Mouse (Mus musculus) hindbrain, embryonic 14.5 days (tissue): ENCODE measurements around the gene Hmgcr. TPM values are rescaled to one million over a fixed set of nuclear protein-coding genes. Genes with fewer than 3 reads are reported as not detected.
A peak's percentile ranks its signal among the peaks of the same experiment; 100 is the strongest.
"Not testable (repeated sequence)": the region's sequence is repeated elsewhere in the genome, so short reads cannot be mapped to it uniquely, and the experiment has no call there.

Experiments
- ATAC-seq: fragments of 200-750 bp; cut with Nextera tagmentation; 2 replicates; pipeline ENCODE4 v1.8.0; 2017; ENCODE audit warnings: moderate number of reproducible peaks, mild to moderate bottlenecking, moderate TSS enrichment, moderate library complexity; ENCODE audit not compliant: low FRiP score
- DNase-seq: peaks from one replicate; pipeline ENCODE4 v3.0.0-alpha.2; 2015; ENCODE audit warnings: low spot score
- H3K27ac ChIP-seq: fragments of 300-500 bp; sonication (generic); 2 replicates; pipeline ENCODE4 v1.5.1; 2014; ENCODE audit warnings: mild to moderate bottlenecking, moderate library complexity
- H3K27me3 ChIP-seq: fragments of 300-500 bp; sonication (generic); 2 replicates; pipeline ENCODE4 v1.6.1; 2014; ENCODE audit warnings: mild to moderate bottlenecking, low read length, mixed read lengths; ENCODE audit not compliant: control insufficient read depth, insufficient read depth
- H3K36me3 ChIP-seq: fragments of 300-500 bp; sonication (generic); replicated peaks from 2 replicates; pipeline ENCODE4 v1.6.1; 2014; ENCODE audit not compliant: control insufficient read depth, insufficient read depth
- H3K4me1 ChIP-seq: fragments of 300-500 bp; sonication (generic); replicated peaks from 2 replicates; pipeline ENCODE4 v1.6.1; 2014; ENCODE audit warnings: antibody characterized with exemption, low read length, mixed read lengths; ENCODE audit not compliant: control insufficient read depth, insufficient read depth
- H3K4me2 ChIP-seq: fragments of 300-500 bp; sonication (generic); replicated peaks from 2 replicates; pipeline ENCODE4 v1.6.1; 2014; ENCODE audit warnings: mild to moderate bottlenecking, moderate library complexity
- H3K4me3 ChIP-seq: fragments of 300-500 bp; sonication (generic); replicated peaks from 2 replicates; pipeline ENCODE4 v1.5.1; 2014; ENCODE audit warnings: mild to moderate bottlenecking, low read length
- H3K9ac ChIP-seq: fragments of 300-500 bp; sonication (generic); 2 replicates; pipeline ENCODE4 v1.6.1; 2014
- H3K9me3 ChIP-seq: fragments of 300-500 bp; sonication (generic); 2 replicates; pipeline ENCODE4 v1.6.1; 2016; ENCODE audit warnings: low read length; ENCODE audit not compliant: control insufficient read depth
- WGBS: fragments of 180-500 bp; shearing (Covaris S2); extraction: QIAGEN DNeasy Blood & Tissue Kit; methylation state at CpG from one replicate; pipeline ENCODE4 v1.1.7; 2014; 5-methylcytosine and 5-hydroxymethylcytosine counted together
- polyA plus RNA-seq: library from polyadenylated mRNA; unstranded; fragments of >200 nt; fragmentation: Nextera tagmentation; extraction: Ambion mirVana; gene quantifications from 2 replicates; pipeline ENCODE4 v1.2.1, GENCODE M21; 2014

The Hmgcr gene
- polyA plus RNA-seq, 1 experiment from 2014 or later, result 198 TPM

DNA sequence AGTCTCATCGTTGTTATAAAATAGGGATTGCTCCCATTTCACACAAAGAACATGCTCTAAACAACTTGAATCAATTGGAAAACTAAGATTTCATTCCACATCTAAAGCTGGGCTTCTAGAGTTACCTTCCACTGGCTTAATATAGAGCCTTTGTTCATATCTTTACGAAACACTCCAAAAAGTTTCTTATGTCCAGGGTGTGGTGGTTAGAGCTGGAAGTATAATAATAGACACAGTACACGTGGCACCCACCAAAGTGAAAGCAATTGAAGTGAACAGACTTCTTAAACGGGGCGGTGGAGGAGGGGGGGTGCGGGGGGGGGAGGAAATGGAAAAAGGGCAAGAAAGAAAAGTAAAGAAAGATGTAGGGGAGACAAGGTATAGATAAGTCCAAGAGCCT is 1.5 kb upstream of the Hmgcr start:
- H3K9ac ChIP-seq, result no peak overlapping the region
- no peaks in the 10 kb centered on the region for H3K27me3 ChIP-seq
- peaks cover 30% of the 10 kb centered on the region for H3K4me1 ChIP-seq
- H3K9me3 ChIP-seq, result no peaks in the 10 kb centered on the region
- no peak overlapping the region for H3K4me2 ChIP-seq
- H3K27ac ChIP-seq, result no peak overlapping the region
- DNase-seq (no peak), ATAC-seq (no peak)
- H3K4me3 ChIP-seq, result no peak overlapping the region
- no peaks in the 10 kb centered on the region for H3K36me3 ChIP-seq
- 92% methylated on average over 6 of the region's 6 CpGs for WGBS

DNA sequence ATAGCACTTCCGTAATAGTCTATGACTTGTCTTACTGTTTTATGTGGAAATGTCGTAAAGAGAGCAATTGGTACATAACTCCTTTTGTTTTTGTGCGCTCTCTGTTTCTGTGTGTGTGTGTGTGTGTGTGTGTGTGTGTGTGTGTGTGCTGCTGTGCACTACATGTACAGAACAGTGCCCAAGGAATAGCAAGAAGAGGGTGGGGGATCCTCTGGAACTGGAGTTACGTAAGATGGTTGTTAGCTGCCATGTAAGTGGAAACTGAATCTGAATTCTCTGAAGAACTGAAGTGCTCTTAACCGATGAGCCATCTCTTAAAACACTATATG is 1.1 kb upstream of the Hmgcr start:
- Histone ChIP-seq H3K9ac (no peak overlapping the region), H3K27ac (peak overlapping the region; percentile 90), H3K9me3 (no peaks in the 10 kb centered on the region), H3K4me1 (peaks cover 35% of the 10 kb centered on the region), H3K27me3 (no peaks in the 10 kb centered on the region), H3K4me3 (no peak overlapping the region), H3K4me2 (no peak overlapping the region), H3K36me3 (peaks cover 1% of the 10 kb centered on the region; the same call in 1 of the 2 replicates)
- 86% methylated on average over 5 of the region's 5 CpGs for WGBS
- DNase-seq (no peak), ATAC-seq (no peak)

DNA sequence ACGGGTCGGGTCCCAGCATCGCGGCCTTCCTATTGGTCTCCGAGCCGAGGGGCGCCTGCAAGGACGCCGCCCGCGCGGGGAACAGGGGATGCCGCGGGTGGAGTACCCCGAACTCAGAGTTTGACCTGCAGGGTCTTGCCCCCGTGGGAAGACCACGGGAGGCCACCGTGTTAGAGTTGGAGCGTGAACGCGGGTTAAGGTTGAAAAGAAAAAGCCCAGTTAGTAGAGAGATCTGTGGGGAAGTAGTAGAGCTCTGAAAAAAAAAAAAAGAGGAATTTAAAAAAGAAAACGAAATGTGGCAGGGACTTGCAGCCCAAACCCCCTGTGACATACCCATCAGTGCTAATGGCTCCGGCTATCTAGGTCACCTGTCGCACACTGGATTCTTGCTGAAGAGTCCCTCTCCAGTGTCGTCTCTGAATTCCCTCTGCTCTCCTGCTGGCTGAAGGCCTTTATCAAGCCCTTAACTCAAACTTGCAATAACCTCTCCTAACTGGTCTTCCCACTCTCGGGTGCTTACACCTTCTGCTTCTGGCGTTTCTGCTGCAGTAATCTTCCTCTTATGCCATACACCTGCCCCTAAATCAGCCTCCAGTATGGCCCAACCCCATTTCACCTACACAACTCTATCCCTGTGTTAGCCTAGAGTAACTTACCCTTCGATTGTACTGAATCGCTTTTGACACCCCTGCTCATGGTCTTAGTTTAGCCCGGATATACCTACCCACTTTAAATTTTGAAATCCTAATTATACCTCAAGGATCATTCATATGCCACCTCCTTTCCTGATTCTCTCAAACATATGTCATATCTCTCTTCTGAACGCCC is 556 bp upstream of the Hmgcr start:
- Histone ChIP-seq H3K4me1 (peaks cover 40% of the 10 kb centered on the region), H3K4me3 (peak overlapping the region; percentile 88), H3K4me2 (peak overlapping the region; percentile 58), H3K9me3 (no peaks in the 10 kb centered on the region), H3K36me3 (peaks cover 7% of the 10 kb centered on the region), H3K27me3 (no peaks in the 10 kb centered on the region), H3K9ac (peak overlapping the region; percentile 41), H3K27ac (peak overlapping the region; percentile 90)
- ATAC-seq (no peak), DNase-seq (no peak)
- 13% methylated on average over 31 of the region's 31 CpGs for WGBS

DNA sequence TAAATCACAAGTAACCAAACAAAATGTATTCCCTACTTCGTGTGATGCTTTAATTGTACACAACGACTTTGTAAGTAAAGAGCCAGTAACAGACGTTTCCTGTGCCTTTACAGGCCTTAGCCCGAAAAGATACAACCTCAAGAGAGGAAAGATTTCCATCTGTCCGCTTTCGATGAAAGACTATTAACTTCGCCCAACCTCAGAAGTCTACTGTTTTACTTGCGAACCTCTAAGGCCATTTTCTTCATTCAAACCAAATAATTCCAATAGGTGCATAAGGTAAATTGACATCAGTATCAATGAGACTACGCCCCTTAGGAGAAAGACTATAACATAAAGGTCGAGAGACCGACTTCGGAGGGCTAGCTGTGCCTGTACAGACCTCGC is 724 bp downstream of the Hmgcr start:
- Histone ChIP-seq H3K4me3 (peak overlapping the region; percentile 88), H3K4me2 (peak overlapping the region; percentile 80), H3K36me3 (peaks cover 18% of the 10 kb centered on the region), H3K27ac (peak overlapping the region; percentile 97), H3K9ac (peak overlapping the region; percentile 95), H3K4me1 (peaks cover 40% of the 10 kb centered on the region), H3K27me3 (no peaks in the 10 kb centered on the region), H3K9me3 (no peaks in the 10 kb centered on the region)
- DNase-seq (no peak), ATAC-seq (no peak)
- WGBS, result 5% methylated on average over 13 of the region's 13 CpGs

DNA sequence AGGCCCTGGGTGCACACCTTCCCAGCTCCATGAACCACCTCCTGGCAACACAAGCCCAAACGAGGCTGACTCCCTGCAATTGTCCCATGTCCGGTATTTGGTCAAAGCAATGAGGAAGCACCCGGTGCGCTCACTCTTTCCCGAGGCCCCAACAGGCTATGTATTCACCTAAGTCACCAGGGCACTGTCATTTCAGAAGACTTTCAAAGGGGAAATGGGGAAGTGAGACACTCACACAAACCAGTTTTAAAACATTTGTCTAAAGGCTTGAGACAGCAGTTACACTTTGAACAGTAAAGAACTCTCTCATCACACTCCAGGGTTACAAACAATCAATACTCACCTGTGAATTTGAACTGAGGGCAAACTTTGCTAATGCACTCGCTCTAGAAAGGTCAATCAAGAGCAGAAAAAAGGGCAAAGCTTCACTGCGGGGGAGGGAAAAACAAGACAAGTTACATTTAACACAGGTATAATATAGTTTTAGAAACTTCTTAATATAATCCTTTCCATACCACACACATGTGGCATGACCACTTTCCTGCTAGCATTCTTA is 6.2 kb downstream of the Hmgcr start:
- Histone ChIP-seq H3K9ac (no peak overlapping the region), H3K27me3 (no peaks in the 10 kb centered on the region), H3K27ac (no peak overlapping the region), H3K4me3 (no peak overlapping the region), H3K36me3 (peaks cover 71% of the 10 kb centered on the region), H3K4me1 (peaks cover 30% of the 10 kb centered on the region), H3K9me3 (no peaks in the 10 kb centered on the region), H3K4me2 (no peak overlapping the region)
- 93% methylated on average over 7 of the region's 7 CpGs for WGBS
- no peak for ATAC-seq
- DNase-seq, result no peak

DNA sequence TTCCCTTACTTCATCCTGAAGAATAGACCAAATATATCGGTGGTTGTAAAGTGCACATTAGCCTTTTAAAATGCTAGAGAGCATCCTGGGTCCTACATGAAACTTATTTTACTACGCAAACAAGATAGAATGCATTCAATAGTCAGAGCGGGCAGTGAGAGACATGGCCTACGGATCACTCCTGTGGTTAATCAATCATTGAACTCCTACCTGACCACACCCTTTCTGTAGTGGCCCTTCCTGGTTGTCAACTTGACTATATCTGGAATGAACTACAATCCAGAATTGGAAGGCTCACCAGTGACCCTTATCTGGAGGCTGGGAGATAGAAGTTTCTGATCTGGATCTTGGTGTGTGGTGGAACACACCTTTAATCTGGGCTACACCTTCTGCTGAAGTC is 7.6 kb downstream of the Hmgcr start:
- 97% methylated on average over 4 of the region's 4 CpGs for WGBS
- ATAC-seq, result not testable (repeated sequence)

DNA sequence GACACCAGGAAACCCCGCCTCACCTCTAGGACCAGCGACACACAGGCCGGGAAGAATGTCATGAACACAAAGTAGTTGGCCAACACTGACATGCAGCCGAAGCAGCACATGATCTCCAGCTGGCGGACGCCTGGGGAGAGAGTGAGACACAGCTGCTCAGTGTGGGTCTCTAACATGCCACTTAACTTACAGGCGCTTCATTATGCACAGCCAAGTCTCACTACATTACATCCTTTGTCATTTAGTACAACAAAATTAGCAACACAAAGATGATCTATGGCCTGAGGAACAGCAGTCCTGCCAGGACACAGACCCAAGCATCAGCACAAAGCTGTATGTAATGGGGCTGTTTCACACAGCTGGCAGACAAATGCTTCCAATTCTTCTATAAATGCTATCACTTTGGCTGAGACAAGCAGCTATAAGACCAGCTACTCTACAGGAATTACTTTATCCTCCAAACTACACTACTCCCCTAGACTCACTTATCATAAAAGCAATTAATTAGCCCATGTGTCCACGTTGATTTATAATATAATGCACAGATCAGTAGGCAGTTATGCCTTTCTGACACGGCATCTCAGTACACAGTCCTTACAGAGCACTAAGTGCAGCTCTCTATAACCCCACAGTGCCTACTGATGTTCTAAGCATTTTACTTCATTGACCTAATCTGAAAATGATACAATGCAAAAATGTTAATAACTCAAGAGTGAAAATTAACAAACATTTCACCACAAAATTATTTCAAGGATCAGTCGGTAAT is 10.5 kb downstream of the Hmgcr start:
- H3K9me3 ChIP-seq, result no peaks in the 10 kb centered on the region
- peaks cover 98% of the 10 kb centered on the region for H3K36me3 ChIP-seq
- H3K27me3 ChIP-seq, result no peaks in the 10 kb centered on the region
- no peaks in the 10 kb centered on the region for H3K4me1 ChIP-seq
- H3K9ac ChIP-seq, result no peak overlapping the region
- H3K27ac ChIP-seq, result no peak overlapping the region
- ATAC-seq, result peak; percentile 74
- DNase-seq, result no peak
- H3K4me3 ChIP-seq, result no peak overlapping the region
- WGBS, result 32% methylated on average over 10 of the region's 10 CpGs
- H3K4me2 ChIP-seq, result no peak overlapping the region

More for the DNA sequence above, 7.6 kb downstream of the Hmgcr start:
- DNase-seq, H3K9me3 ChIP-seq, H3K4me3 ChIP-seq, H3K9ac ChIP-seq, H3K4me2 ChIP-seq, H3K27me3 ChIP-seq, H3K27ac ChIP-seq: not testable (repeated sequence)
- Histone ChIP-seq H3K4me1 (peaks cover 17% of the 10 kb centered on the region), H3K36me3 (peaks cover 85% of the 10 kb centered on the region)

DNA sequence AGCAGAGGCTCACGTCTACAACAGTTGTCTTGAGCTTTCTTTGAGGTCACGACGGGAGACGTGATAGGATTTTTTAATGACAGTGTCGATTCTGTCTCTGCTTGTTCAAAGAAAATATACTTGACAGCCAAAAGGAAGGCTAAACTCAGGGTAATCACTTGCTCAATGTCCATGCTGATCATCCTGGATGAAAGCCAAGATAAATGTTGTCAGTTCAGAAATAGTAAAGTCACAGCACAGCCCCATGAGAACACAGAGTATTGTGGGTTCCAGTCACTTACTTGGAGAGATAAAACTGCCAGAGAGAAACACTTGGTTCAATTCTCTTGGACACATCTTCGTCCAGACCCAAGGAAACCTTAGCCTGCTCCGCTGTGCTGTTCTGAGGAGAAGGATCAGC is 11.8 kb downstream of the Hmgcr start:
- no peak overlapping the region for H3K9ac ChIP-seq
- no peak for ATAC-seq
- no peak overlapping the region for H3K4me3 ChIP-seq
- 92% methylated on average over 7 of the region's 7 CpGs for WGBS
- DNase-seq, result no peak
- H3K36me3 ChIP-seq, result peaks cover 98% of the 10 kb centered on the region
- H3K9me3 ChIP-seq, result no peaks in the 10 kb centered on the region
- H3K27me3 ChIP-seq, result no peaks in the 10 kb centered on the region
- no peak overlapping the region for H3K4me2 ChIP-seq
- no peak overlapping the region for H3K27ac ChIP-seq
- H3K4me1 ChIP-seq, result no peaks in the 10 kb centered on the region

DNA sequence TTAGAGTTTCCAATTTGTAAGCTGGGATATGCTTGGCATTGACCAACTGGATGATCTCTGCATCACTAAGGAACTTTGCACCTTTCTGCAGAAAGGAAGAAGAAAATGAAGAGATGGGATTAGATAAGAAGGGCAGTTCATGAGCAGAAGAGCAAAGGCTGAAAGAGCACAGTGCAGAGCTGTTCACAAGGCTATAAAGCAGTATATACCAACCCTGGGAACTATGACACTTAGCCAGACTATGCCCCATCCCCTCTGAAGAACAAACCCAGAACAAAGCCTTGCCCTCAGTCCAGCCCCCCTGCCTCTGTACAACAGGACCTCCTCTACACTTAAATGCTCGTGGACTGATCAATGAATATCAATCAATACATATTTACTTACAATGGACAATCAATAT is 14.1 kb downstream of the Hmgcr start:
- Histone ChIP-seq H3K36me3 (peaks cover 96% of the 10 kb centered on the region), H3K27me3 (no peaks in the 10 kb centered on the region), H3K9ac (no peak overlapping the region), H3K9me3 (no peaks in the 10 kb centered on the region), H3K4me2 (no peak overlapping the region), H3K27ac (no peak overlapping the region), H3K4me1 (no peaks in the 10 kb centered on the region), H3K4me3 (no peak overlapping the region)
- ATAC-seq (no peak), DNase-seq (no peak)
- 72% methylated on average over 1 of the region's 1 CpGs for WGBS
